8 mouse cellular contexts compared by ENCODE assay signal in genomic region chr9:105611980-105612771, GRCm38 (mm10). TPM values are rescaled to one million over a fixed set of nuclear protein-coding genes. Genes with fewer than 3 reads are reported as not detected.
A peak's percentile ranks its signal among the peaks of the same experiment; 100 is the strongest.
DNase-seq lines count a peak whose midpoint lies in the region; ATAC-seq and TF ChIP-seq lines count a peak whose summit lies in the region.

No protein-coding gene starts in this region.

- 0 out of 2 replicates have a peak, but pooled peaks cover 4% of the 10 kb centered on the region for H3K9me3 ChIP-seq in embryonic facial prominence, embryonic 10.5 days

- H3K36me3 ChIP-seq in embryonic facial prominence, embryonic 10.5 days (replicated peaks) = no peaks in the 10 kb centered on the region

- TF ChIP-seq CTCF in layer of hippocampus, adult 2 months (conservative IDR thresholded peaks at IDR 0.05) = no peak

- H3K27ac ChIP-seq in layer of hippocampus, adult 2 months = 0 out of 2 replicates have a peak overlapping the region, but pooled peaks have one; percentile 1
- no peak overlapping the region for H3K27ac ChIP-seq in embryonic facial prominence, embryonic 10.5 days (replicated peaks)

- no peaks in the 10 kb centered on the region for H3K27me3 ChIP-seq in embryonic facial prominence, embryonic 10.5 days (replicated peaks; ENCODE audit: low read depth, poor library complexity, severe bottlenecking)

- no peak for ATAC-seq in cerebellum, adult (ENCODE audit: insufficient number of reproducible peaks, low FRiP score, low TSS enrichment)

- H3K4me1 ChIP-seq in embryonic facial prominence, embryonic 10.5 days = no peaks in the 10 kb centered on the region

- no peak overlapping the region for H3K4me3 ChIP-seq in layer of hippocampus, adult 2 months
- no peak overlapping the region for H3K4me3 ChIP-seq in embryonic facial prominence, embryonic 10.5 days

- WGBS in embryonic facial prominence, embryonic 10.5 days = 94% methylated on average over 15 of the region's 15 CpGs

- DNase-seq in cerebellum, adult 11-12 months = peak; percentile 18
- DNase-seq in 416B (ENCODE audit: low read depth) = peak; percentile 82
- peak; percentile 53 to 82 for DNase-seq in frontal cortex, postnatal 36 days (ENCODE audit: low spot score in 2 of 2)
- peak; percentile 53 to 55 for DNase-seq in layer of hippocampus, adult 2 months (ENCODE audit: low spot score in 2 of 2)
- peak; percentile 33 for DNase-seq in right cerebral cortex, postnatal 4 days
- DNase-seq in embryonic facial prominence, embryonic 10.5 days (ENCODE audit: low spot score) = no peak
- no peak for DNase-seq in spleen, postnatal 14 days (ENCODE audit: low spot score in 2 of 2)

RNA-seq across cellular contexts. Expression of gene Pik3r4, which starts 30.6 kb away (rescaled TPM):
- 10 to 100 TPM; 46.2 to 48.4 TPM for total RNA-seq in layer of hippocampus, adult 2 months (2021)
- 22.9 and 23.0 TPM in 2 replicates for polyA plus RNA-seq in embryonic facial prominence, embryonic 10.5 days (2016; fragmentation: Nextera tagmentation; extraction: Ambion mirVana)

Comparison
In these comparisons a context has a peak if more than half of its experiments do, and no peak if none do; other contexts are left out.
1. DNase-seq: peak in cerebellum, adult 11-12 months (single experiment), 416B (single experiment), frontal cortex, postnatal 36 days (2 of 2), layer of hippocampus, adult 2 months (2 of 2) and right cerebral cortex, postnatal 4 days (single experiment); none in embryonic facial prominence, embryonic 10.5 days (single experiment) and spleen, postnatal 14 days (0 of 2).